Mouse (Mus musculus) olfactory bulb, adult 2 months (tissue): ENCODE data around the gene Bicdl2.

ENCODE experiments used
- CTCF ChIP-seq: fragments of 200-500 bp; IDR thresholded peaks from 2 replicates; pipeline ENCODE4 v1.5.1; 2012; ENCODE audit warnings: low read depth, mild to moderate bottlenecking, low read length, moderate library complexity; ENCODE audit not compliant: insufficient read depth
- POLR2A ChIP-seq: fragments of 200-500 bp; IDR thresholded peaks from 2 replicates; pipeline ENCODE4 v1.6.1; 2012; ENCODE audit warnings: mild to moderate bottlenecking, low read depth, low read length, moderate library complexity; ENCODE audit not compliant: insufficient read depth

GRCm38 (mm10) chr17:23617087-23617486 is 43.2 kb upstream of the Bicdl2 start:
- TF ChIP-seq POLR2A (no peak), CTCF (no peak)
